Mouse (Mus musculus) adrenal gland, adult (tissue): ENCODE results near the gene Erc2.
A peak's percentile ranks its signal among the peaks of the same experiment; 100 is the strongest.

Experiments used
- DNase-seq, 2 experiments: peaks; one replicate each; pipeline ENCODE4 v3.0.0; 2022 to 2023; ENCODE audit warnings: low spot score in 1 of 2; ENCODE audit not compliant: inconsistent age in 2 of 2

Erc2 gene

GRCm38 (mm10) chr14:27933533-27933932 lies 311.3 kb downstream of the Erc2 start:
- no peak for DNase-seq

DNA sequence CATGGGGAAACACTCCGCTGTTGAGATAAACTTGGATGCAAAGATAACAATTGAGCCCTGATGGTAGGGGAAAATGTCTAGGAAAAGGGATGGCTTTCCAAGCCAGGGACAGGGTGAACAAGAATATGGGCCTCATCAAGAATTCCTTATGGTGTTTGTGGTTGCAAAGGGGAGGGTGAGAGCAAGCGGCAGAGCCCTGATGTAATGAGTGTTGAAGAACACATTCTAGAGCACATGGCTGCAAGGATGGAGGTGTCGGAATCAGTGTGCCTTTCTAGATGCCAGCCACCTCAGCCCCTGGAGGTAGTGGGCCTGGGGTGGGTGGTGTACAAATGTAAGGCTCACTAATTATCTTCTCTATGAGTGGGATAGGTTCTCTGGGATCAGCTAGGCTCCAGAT lies 313.5 kb downstream of the Erc2 start:
- no peak for DNase-seq

- no peak for DNase-seq
Observed at GRCm38 (mm10) chr14:27937922-27938321, 315.7 kb downstream of the Erc2 start.

DNA sequence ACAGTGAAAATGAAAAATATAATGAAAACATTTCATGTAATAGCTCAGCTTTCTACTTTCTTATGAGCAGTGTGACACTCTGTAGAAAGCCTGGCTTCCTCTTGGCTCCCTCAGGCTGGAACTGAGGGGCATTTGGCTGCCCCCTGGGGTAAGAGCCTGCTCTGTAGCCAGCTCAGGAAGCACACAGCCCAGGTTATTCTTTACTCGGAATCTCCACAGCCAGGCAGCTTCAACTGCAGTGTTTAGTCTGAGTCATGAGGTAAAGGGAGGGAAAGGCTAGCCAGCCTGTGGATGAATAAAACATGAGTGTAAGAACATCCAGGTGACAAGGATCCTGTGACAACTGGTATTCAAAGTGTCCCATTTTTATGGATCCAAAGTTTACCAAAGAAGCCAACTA lies 323.0 kb downstream of the Erc2 start:
- DNase-seq = no peak

DNA sequence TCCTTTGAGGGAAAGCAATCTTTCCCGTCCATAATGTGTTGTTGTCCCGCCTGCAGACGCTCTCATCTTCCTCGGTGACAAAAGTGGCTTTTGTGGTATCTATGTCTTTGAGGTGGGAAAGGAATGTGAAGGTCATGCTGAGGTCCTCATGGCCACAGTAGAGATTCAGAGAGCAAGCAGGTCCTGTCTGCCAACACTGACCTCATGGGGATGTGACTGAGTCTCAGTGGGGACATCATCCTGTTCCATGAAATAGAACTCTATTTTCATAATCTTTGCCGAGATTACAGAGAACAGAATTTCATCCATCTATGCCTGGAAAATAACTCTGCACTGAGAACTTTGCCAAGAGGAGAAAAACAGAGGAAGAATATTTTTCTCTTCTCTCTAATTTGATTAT lies 324.0 kb downstream of the Erc2 start:
- no peak for DNase-seq

DNA sequence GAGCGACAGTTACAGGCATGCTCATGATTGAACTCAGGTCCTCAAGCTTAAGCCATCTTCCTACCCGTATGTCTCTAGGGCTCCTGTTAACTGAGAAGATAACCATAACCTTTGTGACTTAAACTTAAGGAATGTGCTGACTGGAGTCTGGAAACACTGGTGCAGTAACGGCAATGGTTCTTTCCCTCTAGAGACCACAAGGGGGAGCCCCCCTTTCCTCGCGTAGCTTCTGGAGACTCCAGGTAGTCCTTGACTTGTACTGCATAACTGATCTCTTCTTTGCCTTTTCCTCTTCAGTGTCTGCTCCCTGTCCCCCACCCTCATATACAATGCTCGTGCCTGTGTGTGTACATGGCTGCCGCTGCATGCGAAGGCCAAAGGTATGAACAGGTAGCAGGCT lies 326.2 kb downstream of the Erc2 start:
- DNase-seq = peak; percentile 15 to 64

DNA sequence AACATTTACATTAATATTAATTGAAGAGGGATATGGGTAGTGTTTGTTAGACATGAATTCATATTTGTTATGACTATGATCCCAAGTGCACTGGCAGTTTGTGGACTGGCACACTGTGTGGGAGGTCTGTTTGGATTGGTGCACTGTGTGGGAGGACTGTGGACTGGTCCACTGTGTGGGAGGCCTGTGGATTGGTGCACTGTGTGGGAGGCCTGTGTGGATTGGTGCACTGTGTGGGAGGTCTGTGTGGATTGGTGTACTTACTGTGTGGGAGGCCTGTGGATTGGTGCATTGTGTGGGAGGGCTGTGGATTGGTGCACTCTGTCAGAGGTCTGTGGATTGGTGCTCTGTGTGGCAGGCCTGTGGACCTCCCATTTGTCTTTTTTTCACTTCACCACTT lies 331.6 kb downstream of the Erc2 start:
- DNase-seq = no peak

DNA sequence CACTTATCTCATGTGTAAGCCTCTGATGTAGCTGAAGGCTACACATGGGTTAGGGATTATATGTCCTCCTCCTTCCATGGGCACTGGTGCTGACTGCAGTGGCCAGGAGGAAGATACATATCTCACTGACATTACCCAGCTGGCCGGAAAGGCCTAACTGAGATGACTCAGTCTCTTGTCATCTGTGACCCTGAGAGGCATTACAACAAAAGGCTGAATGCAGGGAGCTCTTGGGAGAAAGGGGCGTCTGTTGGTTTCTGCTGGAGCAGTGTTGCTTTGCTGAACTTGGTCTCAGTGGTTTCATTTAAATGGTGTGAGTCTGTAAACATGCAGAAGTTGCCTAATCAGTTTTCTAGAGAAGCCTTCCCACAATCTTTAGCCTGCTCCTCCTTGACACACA lies 334.6 kb downstream of the Erc2 start:
- peak; percentile 70 to 87 for DNase-seq

DNA sequence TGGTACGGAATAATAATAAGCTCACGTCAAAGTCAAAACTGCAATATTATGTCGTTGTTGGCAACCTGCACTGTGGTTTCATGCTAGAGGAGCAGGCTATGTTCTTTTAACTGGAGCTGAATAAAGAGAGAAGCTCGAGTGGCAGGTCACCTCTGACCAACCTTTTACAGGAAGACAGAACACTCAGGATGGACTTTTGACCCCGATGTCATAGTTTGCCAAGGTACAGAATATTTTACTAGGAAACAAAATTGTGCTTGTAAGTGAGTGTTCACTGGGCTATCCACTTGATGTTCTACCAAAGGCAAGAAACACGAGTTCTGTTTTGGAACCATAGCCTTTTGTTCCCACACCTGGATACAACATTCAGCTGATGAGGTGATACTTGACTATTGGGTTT lies 351.5 kb downstream of the Erc2 start:
- no peak for DNase-seq

GRCm38 (mm10) chr14:27975661-27976060 lies 353.4 kb downstream of the Erc2 start:
- no peak for DNase-seq

- no peak for DNase-seq
Observed at GRCm38 (mm10) chr14:27984758-27985157, 362.5 kb downstream of the Erc2 start.

- DNase-seq = no peak
Observed at GRCm38 (mm10) chr14:27985201-27985600, 363.0 kb downstream of the Erc2 start.

- DNase-seq = no peak
Observed at GRCm38 (mm10) chr14:27987422-27987821, 365.2 kb downstream of the Erc2 start.

GRCm38 (mm10) chr14:27998551-27998950 lies 376.3 kb downstream of the Erc2 start:
- no peak for DNase-seq

GRCm38 (mm10) chr14:28004023-28004422 lies 381.8 kb downstream of the Erc2 start:
- peak; percentile 4 to 44 for DNase-seq

GRCm38 (mm10) chr14:28010536-28011280 lies 388.5 kb downstream of the Erc2 start:
- DNase-seq = no peak

DNA sequence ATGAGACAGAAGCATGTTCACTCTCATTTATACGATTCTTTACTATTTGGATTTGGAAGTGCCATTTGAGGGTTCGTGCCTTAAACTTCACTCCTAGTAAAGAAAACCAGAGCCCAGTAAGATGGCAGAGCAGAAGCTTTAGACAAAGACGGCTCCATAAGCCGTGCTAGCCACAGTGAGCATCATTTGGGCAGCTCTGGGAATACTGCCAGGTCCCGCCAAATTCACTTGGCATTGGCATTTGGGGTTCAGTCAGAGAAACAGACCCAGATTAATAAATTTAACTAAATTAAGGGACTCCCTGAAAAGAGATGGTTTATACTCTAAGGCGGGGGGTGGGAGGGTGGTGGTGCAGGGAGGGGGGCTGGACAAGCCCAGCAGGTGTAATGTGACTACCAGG lies 401.0 kb downstream of the Erc2 start:
- no peak for DNase-seq

GRCm38 (mm10) chr14:28030870-28031269 lies 408.6 kb downstream of the Erc2 start:
- DNase-seq = peak; percentile 9 to 75

GRCm38 (mm10) chr14:28035013-28035412 lies 412.8 kb downstream of the Erc2 start:
- no peak for DNase-seq

DNA sequence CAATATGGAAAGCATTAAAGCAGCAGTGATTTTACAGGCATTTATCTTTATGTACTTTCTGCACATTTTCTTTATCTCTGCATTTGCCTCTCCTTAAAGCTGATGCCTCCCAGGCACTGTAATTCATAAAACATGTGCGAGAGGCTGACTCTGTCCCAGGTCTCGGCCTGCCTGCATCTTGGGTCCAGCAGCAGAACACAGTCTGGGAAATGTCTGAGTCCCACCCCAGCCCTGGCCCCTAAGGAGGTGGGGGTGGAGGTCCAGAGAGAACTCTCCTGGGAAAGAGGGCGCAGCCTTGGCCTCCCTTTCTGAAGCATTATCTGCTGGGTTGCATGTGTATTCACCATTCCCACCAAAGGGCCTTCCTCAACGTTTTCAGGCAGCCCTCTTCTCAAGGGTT lies 420.9 kb downstream of the Erc2 start:
- no peak for DNase-seq

DNA sequence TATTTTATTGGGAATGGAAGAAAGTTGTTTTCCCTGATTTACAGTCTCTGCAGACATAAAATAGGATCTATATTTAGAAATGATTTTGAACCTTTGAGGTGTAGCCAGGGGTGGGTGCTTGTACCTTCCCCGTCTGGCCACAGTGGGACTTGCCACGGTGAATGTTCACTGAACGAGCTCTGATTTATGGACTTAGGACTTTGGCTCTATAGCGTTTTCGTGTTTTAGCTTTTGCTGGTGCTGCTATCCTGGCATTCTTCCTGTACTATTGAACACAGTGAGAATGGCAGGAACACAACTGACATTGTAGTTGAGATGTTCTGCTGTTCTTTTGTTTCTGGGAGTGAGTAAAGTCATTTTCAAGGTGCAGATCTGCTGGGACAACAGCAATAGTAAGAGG lies 429.4 kb downstream of the Erc2 start:
- no peak for DNase-seq

GRCm38 (mm10) chr14:28057159-28057884 lies 435.1 kb downstream of the Erc2 start:
- DNase-seq = no peak
